Mouse (Mus musculus): ENCODE measurements at regions not wholly inside any gene's neighbourhood (a gene's known extent, or its start where the extent isn't known, plus 50 kb on each side); places are given as distances from the start of the nearest gene placed in this dataset.

GRCm38 (mm10) chr10:30342965-30343478 lies 142.7 kb upstream of the Cenpw start:
- TF ChIP-seq CTCF (conservative IDR thresholded peaks at IDR 0.05; ENCODE audit: insufficient read depth, insufficient read length, low read depth, low read length) (no peak), POLR2A (IDR thresholded peaks at IDR 0.05; ENCODE audit: low read depth, low read length) (no peak)

Measured in kidney, adult 2 months (tissue).